Mouse (Mus musculus) right cerebral cortex, postnatal 25 days (tissue): ENCODE data around the gene Etfdh.

Source experiments
- DNase-seq: peaks from one replicate; pipeline ENCODE4 v3.0.0; 2022

Etfdh gene

DNA sequence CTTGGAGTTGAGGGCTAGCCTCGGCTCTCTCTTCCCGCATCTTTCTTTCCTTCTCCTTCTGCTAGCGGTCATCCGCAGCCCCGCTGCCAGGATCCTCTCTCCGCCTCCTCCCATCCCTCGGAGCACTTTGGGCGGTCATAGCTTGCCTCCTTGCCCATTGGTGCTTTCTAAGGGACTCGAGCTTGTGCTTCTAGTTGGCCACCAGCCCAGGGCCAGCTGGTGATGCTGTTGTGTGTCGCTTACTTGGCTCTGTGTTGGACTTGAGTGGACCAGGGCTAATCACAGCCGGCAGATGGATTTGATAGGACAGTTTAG lies at the start of gene Etfdh:
Etfdh (minus strand) TSS at position 85 of the 315 bp plus-strand sequence.
- peak; percentile 45 for DNase-seq

DNA sequence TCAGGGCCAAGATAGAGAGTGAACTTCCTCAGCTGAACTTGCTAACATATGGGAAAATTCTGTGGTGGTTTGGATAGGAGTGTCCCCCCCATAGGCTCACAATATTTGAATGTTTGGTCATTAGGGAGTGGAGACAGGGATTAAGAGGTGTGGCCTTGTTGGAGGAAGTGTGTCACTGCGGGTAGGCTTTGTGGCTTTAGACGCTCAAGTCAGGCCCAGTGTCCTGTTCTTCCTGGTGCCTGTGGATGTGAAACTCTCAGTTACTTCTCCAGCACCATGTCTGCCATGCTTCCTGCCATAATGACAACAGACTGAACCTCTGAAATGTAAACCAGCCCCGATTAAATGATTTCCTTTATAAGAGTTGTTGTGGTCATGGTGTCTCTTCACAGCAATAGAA lies 47.1 kb upstream of the Etfdh start:
- no peak for DNase-seq

DNA sequence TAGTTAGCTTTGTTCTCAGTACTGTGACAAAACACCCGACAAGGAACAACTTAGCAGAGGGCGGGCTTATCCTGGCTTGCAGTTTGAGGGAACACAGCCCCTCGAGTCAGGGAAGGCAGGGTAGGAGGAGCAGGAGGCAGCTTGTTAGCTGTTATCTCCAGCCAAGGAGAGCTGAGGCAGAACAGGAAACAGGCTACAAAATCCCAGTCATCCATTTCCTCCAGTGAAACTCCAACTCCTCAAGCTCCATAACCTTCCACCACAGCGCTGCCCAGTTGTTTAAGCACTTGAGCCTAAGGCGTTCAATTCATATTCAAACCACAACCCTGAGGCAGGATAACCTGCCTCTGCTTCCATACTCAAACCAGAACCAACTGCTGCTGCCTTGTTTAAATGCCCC lies 45.3 kb upstream of the Etfdh start:
- no peak for DNase-seq

DNA sequence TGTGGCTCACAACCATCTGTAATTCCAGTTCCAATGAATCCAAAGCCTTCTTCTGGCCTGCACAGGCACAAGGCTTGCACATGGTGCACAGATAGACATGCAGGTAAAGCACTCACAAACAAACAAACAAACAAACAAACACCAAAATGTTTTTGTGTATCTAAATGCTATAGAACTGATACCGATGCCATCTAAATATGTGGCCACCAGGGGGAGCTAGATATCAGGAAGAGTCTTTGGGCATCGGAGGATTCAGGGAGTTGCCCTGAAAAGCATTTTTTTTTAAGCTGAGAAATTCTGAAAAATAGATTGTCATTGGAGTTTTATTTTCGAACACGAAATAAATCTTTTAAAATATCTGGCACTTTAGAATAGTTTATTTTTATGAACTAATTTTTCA lies 43.8 kb upstream of the Etfdh start:
- peak; percentile 29 for DNase-seq

DNA sequence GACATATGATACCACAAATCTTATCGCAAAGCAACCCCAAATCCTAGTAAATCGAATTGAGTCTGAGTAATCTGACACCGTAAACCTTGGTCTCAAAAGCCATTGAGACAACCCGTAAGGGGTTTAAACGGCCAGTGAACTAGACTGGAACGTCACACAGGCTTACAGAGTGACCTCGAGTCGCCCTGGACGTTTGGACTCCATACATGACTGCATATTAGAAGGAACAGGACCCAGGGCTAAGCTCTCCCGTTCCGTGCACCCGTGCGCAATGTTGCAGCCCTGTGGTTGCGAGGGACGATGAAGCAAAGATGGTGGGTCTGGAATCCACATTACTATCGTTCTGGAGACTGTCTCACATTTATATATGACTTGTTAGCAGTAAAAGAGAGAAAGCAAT lies 42.9 kb upstream of the Etfdh start:
- DNase-seq: no peak

DNA sequence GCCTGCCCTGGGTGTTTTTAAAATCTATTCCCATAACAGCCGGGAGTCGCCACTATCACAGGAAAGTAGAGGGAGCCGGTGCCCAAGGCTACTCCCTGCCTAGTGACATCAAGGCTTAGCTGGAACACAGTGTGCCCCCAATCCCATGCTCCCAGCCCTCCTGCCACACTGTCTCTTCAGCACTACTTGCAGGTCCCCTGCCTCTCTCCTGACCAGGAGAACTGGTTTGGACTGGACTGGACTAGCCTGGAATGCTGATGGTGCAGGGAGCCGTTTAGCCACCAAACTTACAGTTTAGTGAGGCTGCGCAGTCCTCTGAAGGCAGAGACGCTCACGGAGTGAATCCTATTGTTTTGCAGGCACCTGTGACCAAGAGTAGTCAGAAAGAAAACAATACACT lies 41.3 kb upstream of the Etfdh start:
- DNase-seq: no peak

DNA sequence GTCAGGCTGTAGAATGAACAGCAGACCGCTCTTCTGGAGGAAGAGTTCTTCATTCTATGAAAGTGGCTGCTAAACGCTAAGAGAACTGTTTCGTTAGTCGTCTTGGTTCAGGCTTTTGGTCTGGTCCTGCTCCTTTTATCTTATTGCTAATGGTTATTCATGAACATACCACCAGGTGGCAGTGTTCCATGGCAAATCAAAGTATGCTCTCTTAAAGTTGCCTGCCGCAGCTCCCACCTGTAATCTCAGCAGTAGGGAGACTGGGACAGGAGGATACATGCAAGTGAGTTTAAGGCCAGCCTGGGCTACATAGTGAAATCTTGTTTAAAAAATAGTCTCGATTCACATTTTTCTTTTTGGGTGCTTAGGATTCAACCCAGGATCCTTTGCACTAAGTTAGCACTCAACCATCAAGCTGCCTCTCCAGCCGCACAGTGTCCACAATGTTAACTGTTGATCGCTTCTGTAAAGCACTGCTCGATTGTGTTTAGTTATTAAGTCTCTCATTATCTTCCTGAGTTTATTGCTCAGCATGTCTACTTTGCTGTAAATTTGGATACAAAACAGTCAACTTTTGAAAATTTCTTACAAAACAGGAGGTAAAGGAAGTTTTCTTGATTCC lies 35.6 kb upstream of the Etfdh start:
- DNase-seq: peak; percentile 36

DNA sequence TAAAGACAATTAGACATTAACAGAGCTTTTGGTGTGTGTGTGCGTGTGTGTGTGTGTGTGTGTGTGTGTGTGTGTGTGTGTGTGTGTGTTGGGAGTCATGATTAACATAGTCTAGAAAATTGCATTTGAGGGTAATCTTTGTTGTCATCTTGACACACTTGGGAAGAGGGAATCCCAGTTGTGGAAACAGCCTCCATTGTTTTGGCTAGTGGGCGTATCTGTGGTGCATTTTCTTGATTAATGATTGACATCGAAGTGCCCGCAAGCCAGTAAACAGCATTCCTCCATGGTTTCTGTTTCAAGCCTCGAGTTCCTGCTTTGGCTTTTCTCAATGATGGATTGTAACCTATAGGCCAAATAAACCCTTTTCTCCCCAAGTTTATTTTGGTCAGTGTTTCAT lies 27.4 kb upstream of the Etfdh start:
- no peak for DNase-seq

DNA sequence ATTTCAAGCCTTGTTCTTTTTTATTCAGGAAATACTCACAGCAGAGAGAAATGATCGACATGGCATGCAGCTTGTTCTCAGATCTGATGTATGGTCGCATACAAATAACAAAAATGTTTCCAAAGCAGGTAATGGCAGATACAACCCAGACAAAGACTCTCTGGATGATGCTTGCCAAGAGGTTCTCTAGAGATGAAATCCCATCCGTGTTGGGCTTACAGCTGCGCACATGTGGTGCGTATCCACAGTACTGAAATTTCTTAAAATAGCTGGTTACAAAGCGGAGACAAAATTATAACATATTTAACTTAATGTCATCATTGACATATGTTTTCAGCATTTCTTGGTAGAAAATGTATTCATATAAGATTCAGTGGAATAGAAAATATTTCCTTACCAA lies 22.8 kb upstream of the Etfdh start:
- DNase-seq: no peak

DNA sequence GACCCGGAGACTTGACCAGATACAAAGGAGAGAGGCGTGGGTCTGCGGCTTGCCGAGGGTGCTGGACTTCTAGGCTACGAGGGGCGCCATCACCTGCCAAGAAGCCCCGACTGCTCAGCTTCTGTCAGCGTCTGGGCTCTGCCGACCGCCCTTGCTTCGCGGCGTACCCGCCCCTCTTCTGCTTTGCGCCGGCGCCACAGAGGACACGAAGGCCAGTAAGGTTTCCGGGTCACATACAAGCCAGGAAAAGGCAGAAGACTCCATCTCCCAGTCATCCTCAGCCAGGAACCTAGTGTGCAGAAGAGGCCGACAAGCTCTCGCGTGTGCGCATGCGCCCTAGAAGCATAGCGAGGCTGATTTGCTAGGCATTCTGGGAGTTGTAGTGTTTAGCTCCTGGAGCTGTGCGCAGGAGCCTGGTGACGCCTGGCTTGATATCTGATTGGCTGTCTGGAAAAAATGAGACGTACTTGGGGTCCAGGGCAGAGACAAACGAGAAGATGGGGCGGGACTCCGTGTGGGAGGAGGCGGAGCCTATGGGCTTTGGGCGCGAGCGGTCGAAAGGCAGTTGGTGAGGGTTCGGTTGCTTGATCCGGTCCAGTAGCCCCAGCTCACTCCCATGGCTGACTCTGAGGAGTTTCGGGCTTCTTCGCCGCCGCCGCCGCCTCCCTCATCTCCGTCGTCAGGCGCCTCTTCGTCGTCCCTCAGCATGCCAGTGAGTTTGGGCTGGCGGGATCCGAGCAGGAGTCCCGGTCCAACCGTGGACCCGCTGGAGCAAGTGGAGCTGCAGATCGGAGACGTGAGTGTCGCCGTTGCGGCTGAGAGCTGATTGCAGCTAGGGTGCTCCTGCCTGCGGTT lies 512 bp downstream of the Etfdh start, which contains the start of gene 4930579G24Rik:
4930579G24Rik (plus strand) TSS at position 519 of the 855 bp plus-strand sequence.
- peak; percentile 95 for DNase-seq

DNA sequence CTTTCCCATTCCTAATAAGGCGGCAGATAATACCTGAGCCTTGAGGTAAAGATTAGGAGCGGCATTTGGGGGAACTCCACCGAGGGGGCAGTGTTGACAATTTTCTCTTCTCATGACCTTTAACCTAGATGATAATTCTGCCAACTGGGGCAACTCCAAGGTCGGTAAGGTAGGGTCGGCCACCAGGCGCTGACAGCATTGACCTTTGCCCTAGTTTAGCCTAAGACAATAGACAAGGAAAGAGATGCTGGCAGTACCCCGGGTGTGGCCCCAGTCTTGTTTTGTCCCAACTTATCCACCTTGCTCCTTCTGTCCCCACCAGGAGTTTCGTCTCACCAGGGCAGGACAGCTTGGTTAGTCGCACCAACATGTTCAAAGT lies 1.1 kb downstream of the Etfdh start:
- DNase-seq: no peak

DNA sequence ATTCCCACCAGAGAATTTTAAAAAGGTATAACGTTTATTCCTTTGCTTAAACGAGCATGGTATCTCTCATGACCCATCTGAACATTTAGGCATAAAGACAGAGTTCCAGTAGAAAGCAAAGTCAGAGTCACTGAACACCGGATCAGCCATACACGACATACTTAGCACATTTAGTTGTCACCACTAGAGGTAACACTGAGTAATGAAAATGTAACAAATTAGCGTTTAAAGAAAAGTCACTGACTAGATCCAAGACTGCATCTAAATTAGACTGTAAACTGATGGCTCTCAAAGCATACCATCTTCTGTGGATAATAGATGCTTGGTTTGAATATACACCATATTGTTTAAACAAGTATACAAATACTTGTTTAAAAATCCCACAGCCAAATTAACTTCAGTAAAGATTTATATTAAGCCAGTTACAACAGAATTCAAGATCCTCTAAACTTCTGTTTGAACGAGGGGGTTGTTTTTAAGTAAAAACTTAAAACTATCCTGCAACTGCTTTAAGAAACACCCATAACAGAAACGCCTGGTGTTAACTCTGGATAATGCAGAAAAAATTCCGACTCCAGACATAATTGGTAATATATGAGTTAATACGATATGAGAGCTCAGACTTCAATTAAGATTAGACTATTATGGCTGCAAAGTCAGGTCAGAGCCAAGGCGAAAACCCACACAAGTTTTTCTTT lies 1.7 kb downstream of the Etfdh start:
- no peak for DNase-seq

DNA sequence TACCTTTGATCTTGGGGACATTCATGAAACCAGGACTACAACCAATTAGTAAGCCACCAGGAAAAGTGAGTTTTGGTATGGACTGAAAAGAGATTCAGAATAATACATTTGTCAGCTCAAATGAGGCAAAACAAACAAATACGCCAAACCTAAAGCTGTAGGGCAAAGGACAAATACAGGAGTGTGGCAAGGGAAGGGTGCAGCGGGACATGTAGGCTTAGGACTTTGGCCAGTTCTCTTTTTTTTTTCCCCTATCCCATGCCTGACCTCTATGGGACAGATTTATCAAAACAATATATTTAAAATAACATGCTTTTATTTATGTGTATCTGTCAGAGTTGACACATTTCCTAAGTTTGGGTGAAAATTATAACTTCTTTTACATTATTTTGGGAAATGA lies 19.4 kb downstream of the Etfdh start:
- no peak for DNase-seq

DNA sequence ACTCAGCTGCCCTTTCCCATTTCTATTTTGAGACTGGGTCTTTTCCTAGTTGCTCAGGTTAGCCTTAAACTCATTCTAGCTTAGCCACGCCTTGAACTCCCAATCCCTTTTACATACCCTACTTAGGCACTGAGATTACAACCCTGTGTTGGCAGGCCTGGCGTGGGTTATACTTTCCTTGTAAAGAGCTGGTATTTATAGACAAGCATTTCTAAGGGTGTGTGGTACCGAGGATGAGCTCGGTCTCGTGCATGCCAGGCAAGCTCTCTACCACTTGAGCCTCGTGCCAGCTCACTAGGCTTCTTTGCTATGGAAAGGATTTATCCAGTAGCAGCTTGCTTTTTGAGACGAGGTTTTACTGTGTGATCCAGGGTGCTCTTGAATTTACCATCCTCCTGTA lies 33.8 kb downstream of the Etfdh start:
- DNase-seq: no peak

DNA sequence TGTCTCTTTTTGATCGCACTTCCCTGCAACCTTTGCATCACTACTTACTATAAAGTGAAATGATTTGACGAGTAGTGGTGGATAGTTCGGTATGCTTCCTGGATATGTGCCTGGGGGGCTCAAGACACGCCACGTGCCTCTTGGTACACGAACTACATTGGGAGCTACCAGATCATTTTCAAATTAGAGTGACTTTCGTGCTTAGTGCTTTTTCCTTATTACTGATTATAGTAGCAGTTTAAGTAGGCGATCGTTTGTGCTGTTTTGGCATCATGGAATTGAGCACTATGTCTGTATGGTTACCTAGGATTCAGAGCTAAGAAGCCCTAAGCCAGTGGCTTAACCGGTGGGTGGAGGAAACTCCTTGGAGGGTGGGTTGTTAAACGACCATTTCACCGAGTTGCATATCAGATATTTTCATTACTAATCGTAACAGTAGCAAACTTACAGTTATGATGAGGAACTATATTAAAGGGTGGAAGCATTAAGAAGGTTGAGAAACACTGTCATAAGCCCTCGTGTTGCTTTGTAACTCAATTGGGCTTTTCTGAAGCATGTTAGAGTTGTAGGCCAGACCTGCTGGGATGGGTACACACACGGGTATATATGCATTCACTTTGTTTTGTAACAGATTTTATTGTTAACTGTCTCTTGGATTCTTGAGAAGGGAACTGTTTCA lies 37.4 kb downstream of the Etfdh start:
- DNase-seq: no peak

DNA sequence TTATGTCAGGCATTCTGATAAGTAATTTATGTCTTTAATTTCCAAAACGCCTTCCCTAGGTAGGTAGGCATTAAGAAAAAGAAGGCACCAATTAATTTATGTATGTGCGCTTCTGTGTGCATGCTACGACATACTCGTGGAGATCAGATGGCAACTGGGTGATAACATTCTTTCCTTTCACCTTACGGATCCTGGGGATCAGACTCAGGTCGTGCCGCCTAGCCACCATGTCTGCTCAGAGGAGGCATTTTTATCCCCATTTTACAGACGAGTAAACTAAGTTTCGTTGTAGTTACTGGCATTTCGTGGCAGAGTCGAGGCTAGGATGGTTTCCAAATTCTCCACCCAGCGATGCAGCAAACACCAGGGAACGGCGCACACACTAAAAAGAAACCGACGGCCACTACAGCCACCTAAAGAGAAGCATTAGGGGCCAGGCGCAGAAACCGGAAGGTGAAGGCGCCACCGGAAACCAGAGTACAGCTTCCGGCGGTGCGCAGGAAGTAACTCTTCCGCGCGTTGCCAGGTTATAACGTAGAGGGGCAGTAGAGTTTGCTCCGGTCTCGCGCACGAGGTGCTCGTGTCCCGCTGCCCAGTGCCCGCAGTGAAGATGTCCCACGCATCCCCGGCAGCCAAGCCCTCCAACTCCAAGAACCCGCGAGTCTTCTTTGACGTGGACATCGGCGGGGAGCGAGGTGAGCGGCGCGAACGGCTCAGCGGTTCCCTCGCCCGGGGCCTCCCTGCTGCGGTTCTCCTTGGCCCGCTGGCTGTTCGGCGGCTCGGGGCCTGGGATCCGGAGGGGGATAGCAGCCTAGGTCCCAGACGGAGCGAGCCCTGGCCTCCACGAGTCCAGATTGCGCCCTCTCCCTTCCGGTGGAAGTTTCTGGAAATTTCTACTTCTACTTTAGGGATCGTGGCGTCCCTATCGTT lies 38.2 kb downstream of the Etfdh start, which contains the start of gene Ppid:
Ppid (plus strand) TSS at position 480 of the 930 bp plus-strand sequence.
- DNase-seq: peak; percentile 78

DNA sequence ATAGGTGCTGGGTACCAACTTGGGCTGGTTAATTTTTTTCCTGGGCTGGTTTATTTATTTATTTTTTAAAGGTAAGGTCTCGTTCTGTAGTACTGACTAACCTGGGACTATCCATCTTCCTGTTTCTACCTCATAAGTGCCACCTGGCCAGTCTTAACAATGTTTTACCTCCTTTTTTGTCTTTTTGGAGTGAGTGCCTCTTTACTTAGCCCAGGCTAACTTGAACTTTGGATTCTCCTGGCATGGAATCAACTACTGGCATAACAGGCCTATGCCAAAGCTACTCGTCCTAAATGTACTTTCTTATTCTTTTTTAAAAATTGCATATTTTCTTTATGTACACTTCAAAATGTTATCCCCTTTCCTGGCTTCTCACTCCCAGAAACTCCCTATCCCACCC lies 39.6 kb downstream of the Etfdh start:
- DNase-seq: no peak

DNA sequence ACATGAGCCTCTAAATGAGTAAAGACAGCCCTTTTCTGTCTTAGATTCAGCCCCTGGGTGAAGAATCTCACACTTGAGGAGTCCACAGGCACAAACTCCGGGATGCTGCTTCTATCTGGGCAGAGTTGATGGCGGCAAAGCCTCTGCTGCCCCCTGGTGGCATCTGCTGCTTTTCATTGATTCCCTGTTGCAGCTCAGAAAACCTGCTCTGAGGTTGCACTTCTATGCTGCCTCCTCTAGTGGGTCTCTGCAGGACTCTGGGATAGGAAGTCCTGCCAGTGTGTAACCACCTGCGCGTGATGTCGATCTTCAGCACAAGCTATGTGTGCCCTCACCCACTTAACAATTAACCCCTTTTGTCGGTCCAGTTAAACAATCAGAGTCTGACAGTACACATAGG lies 42.5 kb downstream of the Etfdh start:
- peak; percentile 86 for DNase-seq

DNA sequence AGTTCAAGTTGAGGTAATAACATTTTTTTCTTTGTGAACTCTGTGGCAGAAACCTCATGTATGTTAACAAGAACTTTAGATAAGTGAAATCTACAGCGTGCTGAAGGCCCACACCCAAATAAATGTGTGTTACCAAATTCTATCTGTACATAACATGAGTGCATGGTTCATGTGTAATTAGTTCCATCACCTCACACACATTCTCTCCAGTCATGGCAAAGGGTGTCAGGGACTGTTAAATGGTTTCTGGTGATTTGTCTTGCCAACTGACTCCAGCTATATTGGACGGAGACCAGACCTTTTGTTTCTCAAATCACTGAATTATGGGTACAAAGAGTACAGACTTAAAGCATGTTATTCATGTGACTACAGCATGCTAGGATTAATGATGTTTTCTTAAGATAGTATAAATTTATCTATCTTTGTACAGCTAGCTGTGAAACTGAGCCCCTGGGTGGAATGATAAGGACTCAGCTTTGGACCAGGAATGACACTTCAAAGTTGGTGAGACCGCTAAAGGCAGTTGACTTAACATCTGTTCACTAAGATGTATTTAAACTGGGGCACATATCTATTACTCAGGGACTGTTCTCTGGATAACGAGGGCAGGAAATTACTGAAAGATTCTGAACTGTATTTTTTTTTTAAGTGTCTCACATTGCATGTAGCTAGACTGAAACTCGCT lies 49.3 kb downstream of the Etfdh start:
- DNase-seq: no peak

DNA sequence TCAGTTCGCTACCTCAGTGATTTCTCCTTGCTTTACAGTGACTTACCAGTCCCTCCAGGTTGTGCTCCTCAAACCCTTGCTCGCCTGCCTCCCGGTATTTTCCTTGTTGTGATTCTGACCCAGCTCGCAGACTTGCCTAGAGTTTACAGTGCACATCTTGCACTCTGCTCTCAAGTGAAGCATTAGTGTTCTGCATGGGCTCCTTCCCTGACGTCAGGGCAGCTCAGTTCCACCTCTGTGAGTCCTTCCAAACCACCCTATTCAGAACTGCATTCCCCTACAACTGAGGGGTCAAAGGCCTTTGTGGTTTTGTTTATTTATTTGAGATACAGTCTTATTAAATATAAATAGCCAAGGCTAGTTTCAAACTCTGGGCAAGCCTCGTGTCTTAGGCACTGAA lies 51.1 kb downstream of the Etfdh start:
- no peak for DNase-seq

DNA sequence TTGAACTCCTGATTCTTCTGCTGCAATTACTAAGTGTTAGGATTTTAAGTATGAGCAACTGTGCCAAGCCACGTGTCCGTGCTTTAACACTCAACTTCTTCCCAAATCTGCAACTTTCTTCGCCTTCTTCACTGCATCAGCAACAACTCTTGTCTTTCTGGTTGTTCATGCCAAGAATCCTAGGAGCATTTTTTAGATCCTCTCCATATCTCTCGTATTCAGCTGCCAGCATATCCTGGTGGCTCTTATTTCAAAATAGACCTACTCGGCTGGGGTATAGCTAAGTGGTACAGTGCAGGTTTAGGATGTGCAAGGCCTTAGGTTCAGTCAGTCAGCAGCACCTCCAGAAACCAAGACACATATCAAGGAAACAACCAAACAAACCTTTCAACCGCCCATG lies 51.7 kb downstream of the Etfdh start:
- no peak for DNase-seq

DNA sequence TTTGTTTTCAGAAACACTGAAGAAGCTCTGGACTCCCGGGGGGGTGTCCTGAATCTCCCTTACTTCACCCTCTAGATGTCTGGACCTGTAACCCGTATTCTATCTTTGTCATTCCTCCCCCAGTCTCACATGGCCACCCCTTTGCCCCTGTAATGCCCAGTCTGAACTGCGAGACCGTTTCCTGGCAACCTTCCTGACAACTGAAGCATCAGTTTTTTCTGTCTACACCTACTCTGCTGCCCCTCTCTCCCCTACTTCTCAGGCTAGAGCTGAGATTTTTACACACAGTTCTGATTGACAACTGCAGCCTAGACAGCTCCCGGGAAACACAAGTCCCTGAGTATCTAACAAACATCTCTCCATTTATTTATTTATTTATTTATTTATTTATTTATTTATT lies 52.4 kb downstream of the Etfdh start:
- no peak for DNase-seq
